Mouse (Mus musculus) liver, embryonic 14.5 days (tissue): ENCODE results near the gene Ttll8.

Source experiments
- CTCF ChIP-seq: IDR thresholded peaks from 2 replicates; pipeline ENCODE4 v1.5.1; 2016; ENCODE audit warnings: antibody characterized with exemption, low read depth, control low read depth
- EP300 ChIP-seq: IDR thresholded peaks from 2 replicates; pipeline ENCODE4 v1.6.1; 2016; ENCODE audit warnings: antibody characterized with exemption, low read depth

DNA sequence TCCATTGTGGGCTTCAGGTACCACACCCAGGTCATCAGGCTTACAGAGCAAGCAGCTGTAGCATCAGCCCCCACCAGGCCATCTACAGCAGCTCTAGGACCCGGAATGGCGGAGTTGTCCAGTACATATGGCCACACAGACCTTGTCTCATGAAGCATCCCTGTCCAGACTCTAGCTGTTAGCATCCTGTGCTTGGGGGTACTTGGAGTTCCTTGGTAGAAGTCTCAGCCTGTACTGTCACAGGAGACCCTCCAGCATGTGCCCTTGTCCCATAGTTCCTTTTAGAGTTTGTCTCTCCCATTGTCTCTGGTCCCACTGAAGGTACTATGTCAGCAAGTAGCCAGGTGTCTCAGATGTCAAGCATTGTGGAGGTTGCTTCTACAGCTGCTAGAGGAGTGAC is 104.6 kb downstream of the Ttll8 start:
- no peak for TF ChIP-seq CTCF
- no peak for TF ChIP-seq EP300
